Mouse (Mus musculus): ENCODE results near the gene Mafk. TPM values are rescaled to one million over a fixed set of nuclear protein-coding genes. Genes with fewer than 3 reads are reported as not detected.
A peak's percentile ranks its signal among the peaks of the same experiment; 100 is the strongest.

Gene Mafk
- total and polyA plus RNA-seq, 3 experiments: 16.4 to 24.1 (median 23.6) TPM

GRCm38 (mm10) chr5:139793338-139794089 lies 2.2 kb downstream of the Mafk start:
- no peaks in the 10 kb centered on the region for H3K9me3 ChIP-seq (replicated peaks; ENCODE audit: low read length)
- in situ Hi-C loops (cut with MboI; ENCODE audit: low pct_ligation_motif_present, low pct_unique_long_range_greater_than_20kb, low sequenced_read_pairs): no loop called here
- dilution Hi-C loops (cut with MboI; ENCODE audit: extremely low pct_ligation_motif_present, extremely low pct_unique_long_range_greater_than_20kb, low sequenced_read_pairs): no loop called here
- peaks cover 25 to 49% of the 10 kb centered on the region in 2 experiments for H3K4me1 ChIP-seq (ENCODE audit: control insufficient read depth in 1 of 2, insufficient read depth in 2 of 2)
- peaks cover 3 to 47% of the 10 kb centered on the region in 2 experiments for H3K36me3 ChIP-seq (replicated peaks in 1 of 2; ENCODE audit: control insufficient read depth in 1 of 2, insufficient read depth in 1 of 2, low read length in 1 of 2)
- H3K27ac ChIP-seq (ENCODE audit: insufficient read depth, low read depth): no peak overlapping the region
- H3K4me3 ChIP-seq (replicated peaks in 1 of 3; ENCODE audit: low read depth in 2 of 3, low read length in 2 of 3, poor library complexity in 1 of 3): peak overlapping the region in 1 of 3 experiments; percentile 92
- no peak for DNase-seq (ENCODE audit: extremely low read depth)
- H3K9ac ChIP-seq (ENCODE audit: insufficient read depth, low read depth): no peak overlapping the region
- H3K27me3 ChIP-seq (replicated peaks): peaks cover 2% of the 10 kb centered on the region
- peaks cover 46% of the 10 kb centered on the region for H3K79me2 ChIP-seq (replicated peaks; ENCODE audit: control insufficient read depth, extremely low read depth, insufficient read depth, poor library complexity, severe bottlenecking)
- peak overlapping the region; percentile 97 for H3K4me2 ChIP-seq (ENCODE audit: insufficient read depth, low read depth, poor library complexity, severe bottlenecking)
- TF ChIP-seq E2F4 (IDR thresholded peaks at IDR 0.05; ENCODE audit: insufficient replicate concordance, low read depth, low read length) (no peak), POLR2AphosphoS2 (IDR thresholded peaks at IDR 0.05; ENCODE audit: low read depth, low read length) (no peak), ZKSCAN1 (IDR thresholded peaks at IDR 0.05; ENCODE audit: borderline replicate concordance, low read depth, low read length) (no peak), BHLHE40 (IDR thresholded peaks at IDR 0.05; ENCODE audit: low read depth, low read length) (no peak), MAFK (IDR thresholded peaks at IDR 0.05; ENCODE audit: insufficient replicate concordance, low read length) (no peak)

DNA sequence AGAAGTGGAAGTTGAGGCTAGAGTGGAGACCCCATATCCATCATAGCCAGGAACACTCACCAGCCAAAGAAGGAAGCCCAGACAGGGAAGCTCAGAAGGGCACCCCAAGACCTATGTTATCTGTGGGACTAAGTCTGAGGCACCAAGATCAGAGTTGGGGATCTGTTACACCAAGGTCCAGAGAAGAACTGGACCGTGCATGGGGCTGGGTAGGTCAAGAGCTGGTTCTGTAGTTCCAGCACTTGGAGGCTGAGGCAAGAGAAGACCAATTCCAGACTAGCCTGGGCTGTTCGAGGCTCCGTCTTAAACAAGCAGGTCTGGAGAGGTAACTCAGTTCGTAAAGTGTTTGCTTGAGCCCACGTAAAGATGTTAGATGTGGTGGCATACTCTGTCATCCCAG lies 2.8 kb downstream of the Mafk start:
- dilution Hi-C loops (cut with MboI; ENCODE audit: extremely low pct_ligation_motif_present, extremely low pct_unique_long_range_greater_than_20kb, low sequenced_read_pairs) (no loop called here), in situ Hi-C loops (cut with MboI; ENCODE audit: low pct_ligation_motif_present, low pct_unique_long_range_greater_than_20kb, low sequenced_read_pairs) (no loop called here)
- H3K27me3 ChIP-seq (replicated peaks): peaks cover 2% of the 10 kb centered on the region
- no peak for TF ChIP-seq PAX5 (IDR thresholded peaks at IDR 0.05; ENCODE audit: low read length)
- TF ChIP-seq ZMIZ1 (IDR thresholded peaks at IDR 0.05; ENCODE audit: low read depth, low read length): no peak
- TF ChIP-seq RCOR1 (conservative IDR thresholded peaks at IDR 0.05; ENCODE audit: low read depth, low read length): no peak
- TF ChIP-seq HCFC1 (IDR thresholded peaks at IDR 0.05; ENCODE audit: low read depth, low read length): no peak
- no peak for TF ChIP-seq RAD21 (IDR thresholded peaks at IDR 0.05; ENCODE audit: low read depth, low read length)
- TF ChIP-seq NRF1 (IDR thresholded peaks at IDR 0.05; ENCODE audit: low read depth, low read length): no peak
- H3K9me3 ChIP-seq (replicated peaks; ENCODE audit: low read length): no peaks in the 10 kb centered on the region
- H3K9ac ChIP-seq (ENCODE audit: insufficient read depth, low read depth): no peak overlapping the region
- H3K4me2 ChIP-seq (ENCODE audit: insufficient read depth, low read depth, poor library complexity, severe bottlenecking): no peak overlapping the region
- no peak overlapping the region for H3K27ac ChIP-seq (ENCODE audit: insufficient read depth, low read depth)
- H3K79me2 ChIP-seq (replicated peaks; ENCODE audit: control insufficient read depth, extremely low read depth, insufficient read depth, poor library complexity, severe bottlenecking): peaks cover 46% of the 10 kb centered on the region
- H3K4me1 ChIP-seq (ENCODE audit: control insufficient read depth in 1 of 2, insufficient read depth in 2 of 2): peaks cover 25 to 49% of the 10 kb centered on the region in 2 experiments
- no peak overlapping the region for H3K4me3 ChIP-seq (replicated peaks in 1 of 3; ENCODE audit: low read depth in 2 of 3, low read length in 2 of 3, poor library complexity in 1 of 3)
- no peak for DNase-seq (ENCODE audit: extremely low read depth)
- peaks cover 6 to 53% of the 10 kb centered on the region in 2 experiments for H3K36me3 ChIP-seq (replicated peaks in 1 of 2; ENCODE audit: control insufficient read depth in 1 of 2, insufficient read depth in 1 of 2, low read length in 1 of 2)

DNA sequence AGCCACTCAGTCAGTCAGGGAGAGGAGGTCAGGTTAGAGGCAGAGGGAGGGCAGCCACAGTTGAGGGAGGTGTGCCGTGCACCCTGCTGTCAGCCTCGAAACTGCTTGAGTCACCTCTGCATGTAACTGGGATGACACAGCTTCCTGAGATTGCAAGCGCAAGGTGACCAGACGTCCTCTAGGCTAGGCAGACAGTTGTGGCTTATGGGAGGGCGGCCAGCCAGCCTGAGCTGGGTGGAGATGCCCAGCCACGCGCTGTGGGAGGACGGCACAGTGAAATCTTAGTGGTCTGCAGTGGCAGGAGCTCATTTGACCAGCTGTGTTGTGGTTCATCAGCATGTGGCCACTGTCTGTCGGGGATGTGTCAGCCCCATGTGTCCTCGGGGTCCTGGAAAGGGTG lies 3.6 kb downstream of the Mafk start:
- Histone ChIP-seq H3K36me3 (replicated peaks in 1 of 2; ENCODE audit: control insufficient read depth in 1 of 2, insufficient read depth in 1 of 2, low read length in 1 of 2) (peaks cover 12 to 61% of the 10 kb centered on the region in 2 experiments), H3K4me3 (replicated peaks in 1 of 3; ENCODE audit: low read depth in 2 of 3, low read length in 2 of 3, poor library complexity in 1 of 3) (no peak overlapping the region), H3K4me1 (ENCODE audit: control insufficient read depth in 1 of 2, insufficient read depth in 2 of 2) (peaks cover 25 to 46% of the 10 kb centered on the region in 2 experiments), H3K4me2 (ENCODE audit: insufficient read depth, low read depth, poor library complexity, severe bottlenecking) (no peak overlapping the region), H3K27ac (ENCODE audit: insufficient read depth, low read depth) (no peak overlapping the region), H3K27me3 (replicated peaks) (no peaks in the 10 kb centered on the region), H3K79me2 (replicated peaks; ENCODE audit: control insufficient read depth, extremely low read depth, insufficient read depth, poor library complexity, severe bottlenecking) (peaks cover 46% of the 10 kb centered on the region), H3K9ac (ENCODE audit: insufficient read depth, low read depth) (no peak overlapping the region), H3K9me3 (replicated peaks; ENCODE audit: low read length) (no peaks in the 10 kb centered on the region)
- no peak for TF ChIP-seq TBP (conservative IDR thresholded peaks at IDR 0.05; ENCODE audit: low read depth, low read length)
- in situ Hi-C loops (cut with MboI; ENCODE audit: low pct_ligation_motif_present, low pct_unique_long_range_greater_than_20kb, low sequenced_read_pairs): no loop called here
- DNase-seq (ENCODE audit: extremely low read depth): no peak
- dilution Hi-C loops (cut with MboI; ENCODE audit: extremely low pct_ligation_motif_present, extremely low pct_unique_long_range_greater_than_20kb, low sequenced_read_pairs): no loop called here
